ENCODE assay signal across 14 mouse cellular contexts in genomic region chr2:72116698-72117097, GRCm38 (mm10).
DNase-seq lines count a peak whose midpoint lies in the region; ATAC-seq lines count a peak whose summit lies in the region.
"Had no signal": no experiment of that assay in that cellular context is flagged by ENCODE, and none has a peak within 500 bp of the region (broad histone marks: within the 10 kb centered on the region; RNA-seq: fewer than 3 reads in every experiment).

No protein-coding gene starts in this region.

- H3K4me2 ChIP-seq in kidney, embryonic 15.5 days: no peak overlapping the region
- H3K4me2 ChIP-seq: limb, embryonic 15.5 days had no signal

- H3K36me3 ChIP-seq in heart, embryonic 10.5 days: no peaks in the 10 kb centered on the region
- H3K36me3 ChIP-seq in kidney, embryonic 15.5 days: no peaks in the 10 kb centered on the region
- H3K36me3 ChIP-seq: limb, embryonic 15.5 days had no signal

- no peak for ATAC-seq in kidney, embryonic 15.5 days (replicated peaks; ENCODE audit: low FRiP score)
- ATAC-seq: forebrain, embryonic 16.5 days; hindbrain, embryonic 16.5 days had no signal

- 65% methylated on average over 5 of the region's 5 CpGs for WGBS in heart, embryonic 10.5 days
- WGBS in kidney, embryonic 15.5 days: 61% methylated on average over 5 of the region's 5 CpGs

- no peaks in the 10 kb centered on the region for H3K27me3 ChIP-seq in heart, embryonic 10.5 days (ENCODE audit: insufficient read depth, poor library complexity, severe bottlenecking)
- H3K27me3 ChIP-seq in kidney, embryonic 15.5 days: no peaks in the 10 kb centered on the region
- H3K27me3 ChIP-seq: limb, embryonic 15.5 days had no signal

- no peak overlapping the region for H3K4me3 ChIP-seq in heart, embryonic 10.5 days
- H3K4me3 ChIP-seq in kidney, embryonic 15.5 days (replicated peaks): no peak overlapping the region
- no peak overlapping the region for H3K4me3 ChIP-seq in brown adipose tissue, adult 24 weeks (ENCODE audit: insufficient read depth, low read depth, low read length)
- H3K4me3 ChIP-seq: erythroblast, embryonic 14.5 days; limb, embryonic 15.5 days had no signal

- peaks cover 28% of the 10 kb centered on the region for H3K4me1 ChIP-seq in heart, embryonic 10.5 days
- H3K4me1 ChIP-seq in kidney, embryonic 15.5 days: peaks cover 26% of the 10 kb centered on the region
- H3K4me1 ChIP-seq in brown adipose tissue, adult 24 weeks (ENCODE audit: control insufficient read depth, insufficient read depth, insufficient read length, low read length): peaks cover 22% of the 10 kb centered on the region
- H3K4me1 ChIP-seq: limb, embryonic 15.5 days had no signal

- DNase-seq in heart, embryonic 10.5 days (ENCODE audit: low spot score): no peak
- DNase-seq in heart, postnatal 36 days: no peak
- DNase-seq in kidney, adult 9 months: no peak
- DNase-seq in cerebellum, adult 8-10 months: peak; percentile 52
- DNase-seq in adrenal gland, postnatal 10 days: no peak
- DNase-seq: adrenal gland, adult 8-10 months; gastrocnemius, postnatal 14 days; lung, postnatal 14 days had no signal

- 0 out of 2 replicates have a peak overlapping the region, but pooled peaks have one; percentile 19 for H3K27ac ChIP-seq in heart, embryonic 10.5 days
- H3K27ac ChIP-seq in kidney, embryonic 15.5 days: peak overlapping the region; percentile 67
- H3K27ac ChIP-seq in brown adipose tissue, adult 24 weeks (replicated peaks; ENCODE audit: low read depth, low read length): peak overlapping the region; percentile 94
- H3K27ac ChIP-seq: limb, embryonic 15.5 days had no signal

- no peak overlapping the region for H3K9ac ChIP-seq in kidney, embryonic 15.5 days
- H3K9ac ChIP-seq: limb, embryonic 15.5 days had no signal

- intact Hi-C loops in heart, postnatal 36 days (cut with DNase I): loop anchor here (2.0 kb wide), 1 partner anchor 62 kb away; no protein-coding TSS in a partner anchor

- H3K9me3 ChIP-seq in heart, embryonic 10.5 days: no peaks in the 10 kb centered on the region
- H3K9me3 ChIP-seq in kidney, embryonic 15.5 days (replicated peaks): no peaks in the 10 kb centered on the region
- H3K9me3 ChIP-seq: limb, embryonic 15.5 days had no signal

Comparison
In these comparisons a context has a peak if more than half of its experiments do, and no peak if none do; other contexts are left out.
1. H3K27ac ChIP-seq: peak in every context shown above with its lines; median percentile 94 in brown adipose tissue, adult 24 weeks; 67 in kidney, embryonic 15.5 days; 19 in heart, embryonic 10.5 days.